Mouse (Mus musculus) adipocyte (in vitro differentiated cells): ENCODE measurements around the gene Tcf7.

Experiments used
- DNase-seq: peaks from one replicate; pipeline ENCODE4 v3.0.0-alpha.2; 2016; ENCODE audit warnings: low spot score

The Tcf7 gene

DNA sequence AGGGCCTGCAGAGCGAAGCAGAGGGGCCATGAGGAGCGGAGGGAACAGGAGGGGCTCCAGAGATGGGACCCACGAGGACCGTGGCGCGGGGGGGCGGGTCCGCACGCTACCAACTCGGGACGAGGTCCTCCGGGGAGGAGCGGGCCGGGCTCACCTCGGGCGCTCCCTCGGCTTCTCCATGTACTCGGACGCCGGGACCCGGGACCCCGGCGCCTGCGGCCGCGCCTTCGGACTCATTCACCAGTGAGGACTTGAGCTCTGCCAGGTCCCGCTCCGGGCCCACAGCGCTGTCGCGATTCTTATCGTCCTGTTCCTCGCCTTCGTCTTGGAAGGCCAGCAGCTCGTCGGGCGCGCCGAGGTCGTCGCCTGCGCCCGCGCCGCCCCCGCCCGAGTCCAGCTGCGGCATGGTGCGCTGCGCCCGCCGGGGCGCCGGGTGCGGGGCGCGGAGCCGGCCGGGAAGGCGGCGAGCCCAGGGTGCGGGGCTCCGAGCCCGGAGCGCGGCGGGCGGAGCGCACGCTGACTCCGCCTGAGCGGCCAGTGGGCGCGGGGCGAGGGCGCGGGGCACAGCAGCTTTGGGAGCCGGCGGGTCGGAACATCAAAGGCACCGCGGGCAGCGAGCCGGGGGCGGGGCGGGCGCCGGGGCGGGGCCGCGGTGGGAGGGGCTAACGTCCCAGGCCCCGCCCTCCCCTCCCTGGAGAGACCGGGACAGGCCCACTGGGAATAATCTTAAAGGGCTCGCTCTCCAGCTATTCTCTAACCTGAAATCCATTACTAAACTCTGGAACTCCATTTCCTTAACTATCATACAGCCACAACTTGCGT lies at the start of gene Tcf7:
Tcf7 (minus strand) TSS at position 241 of the 822 bp plus-strand sequence.
- DNase-seq: no peak

DNA sequence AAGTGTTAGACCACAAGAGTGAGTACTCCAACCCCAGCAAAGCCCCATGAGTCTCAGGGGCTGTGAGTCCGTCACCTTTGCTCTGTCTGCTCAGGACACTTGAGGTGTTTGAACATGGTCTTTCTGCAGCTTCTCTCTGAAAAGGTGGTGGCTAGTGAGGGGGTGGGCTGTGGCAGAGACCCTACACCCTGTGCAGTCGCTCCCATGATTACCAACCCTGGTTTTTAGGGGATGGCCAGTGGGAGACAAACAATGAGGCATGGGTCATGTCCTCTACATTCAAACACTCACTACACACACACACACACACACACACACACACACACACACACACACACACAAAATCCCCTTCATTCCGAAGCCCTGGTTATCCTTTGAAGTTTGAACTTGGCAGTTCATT lies 44.5 kb upstream of the Tcf7 start:
- DNase-seq: no peak

DNA sequence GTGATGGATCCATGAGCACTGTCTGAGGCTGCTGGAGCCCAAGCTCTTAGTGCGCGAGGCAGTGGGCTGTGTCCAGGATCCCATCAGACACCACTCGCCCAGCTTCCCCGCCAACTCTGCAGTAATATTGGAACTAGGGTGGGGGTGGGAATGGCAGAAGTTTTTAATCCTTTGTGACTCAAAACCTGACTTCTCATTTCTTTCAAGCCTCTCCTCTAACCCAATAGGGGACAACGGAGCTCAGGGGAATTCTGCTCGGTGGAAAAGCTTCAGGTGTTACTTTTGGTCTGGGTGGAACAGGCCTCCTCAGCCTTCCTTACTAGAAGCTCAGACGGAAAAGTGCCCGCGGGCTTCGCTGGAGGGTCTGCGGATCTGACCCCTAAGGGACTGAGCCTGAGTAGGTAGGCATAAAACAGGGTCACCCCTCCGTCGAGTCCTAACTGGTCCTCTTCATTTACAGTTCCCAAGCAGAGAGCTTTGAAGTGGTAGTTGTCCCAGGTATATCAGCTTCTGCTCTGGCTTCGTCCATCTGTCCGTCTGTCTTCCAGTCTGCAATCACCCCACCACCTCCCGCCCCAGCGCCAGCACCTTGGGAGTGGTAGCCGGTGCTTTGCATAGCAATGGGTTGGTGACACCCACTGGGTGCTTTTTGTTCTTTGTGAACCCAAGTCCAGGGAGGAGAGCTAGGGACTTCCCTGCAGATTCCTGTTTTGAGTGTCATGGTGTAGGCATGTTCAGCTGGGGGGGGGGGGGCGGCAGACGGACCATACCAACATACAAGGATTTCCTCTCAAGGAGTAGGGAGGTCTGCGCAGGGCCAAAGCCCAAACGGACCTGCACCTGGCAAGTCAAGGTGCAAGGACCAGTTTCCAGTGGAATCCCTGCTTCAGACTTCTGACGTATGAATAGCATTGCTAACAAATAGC lies 41.9 kb upstream of the Tcf7 start:
- DNase-seq: no peak

GRCm38 (mm10) chr11:52321540-52321939 lies 38.7 kb upstream of the Tcf7 start:
- DNase-seq: no peak

DNA sequence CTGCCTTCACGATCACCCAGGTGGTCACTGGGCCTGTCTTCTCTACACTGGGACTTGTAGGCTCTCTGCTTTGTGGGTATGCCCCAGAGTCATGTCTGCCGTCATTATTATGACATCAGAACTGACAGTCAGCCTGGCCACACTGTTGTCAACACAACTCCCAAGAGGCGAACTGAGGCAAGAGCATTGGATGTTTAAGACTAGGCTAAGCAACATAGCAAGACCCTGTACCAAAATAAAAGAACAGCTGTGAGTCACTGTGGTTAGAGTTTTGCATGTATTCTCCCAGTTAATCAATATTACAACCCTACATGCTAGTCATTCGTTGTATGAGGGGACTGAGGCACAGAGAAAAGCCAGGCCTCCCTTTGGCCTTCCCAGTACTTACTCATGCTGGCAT lies 37.7 kb upstream of the Tcf7 start:
- DNase-seq: no peak

DNA sequence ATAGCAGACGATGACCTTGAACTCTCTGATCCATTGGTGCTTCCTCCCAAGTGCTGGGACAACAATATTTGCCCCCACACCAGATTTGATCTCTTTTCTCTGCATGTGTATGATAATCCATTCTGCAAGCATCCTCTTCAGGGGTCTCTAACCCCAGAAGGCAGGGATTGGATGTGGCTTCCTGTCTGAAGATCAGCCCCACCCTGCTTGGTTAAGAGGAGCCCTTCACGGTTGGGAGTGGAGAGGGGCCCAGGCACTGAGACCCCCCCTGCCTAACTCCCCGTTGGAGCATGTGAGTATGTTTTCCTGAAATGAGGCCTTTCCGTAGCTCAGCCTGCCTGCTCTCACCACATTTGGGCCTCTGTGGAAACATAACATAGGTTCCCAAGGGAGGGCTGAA lies 36.9 kb upstream of the Tcf7 start:
- DNase-seq: no peak

DNA sequence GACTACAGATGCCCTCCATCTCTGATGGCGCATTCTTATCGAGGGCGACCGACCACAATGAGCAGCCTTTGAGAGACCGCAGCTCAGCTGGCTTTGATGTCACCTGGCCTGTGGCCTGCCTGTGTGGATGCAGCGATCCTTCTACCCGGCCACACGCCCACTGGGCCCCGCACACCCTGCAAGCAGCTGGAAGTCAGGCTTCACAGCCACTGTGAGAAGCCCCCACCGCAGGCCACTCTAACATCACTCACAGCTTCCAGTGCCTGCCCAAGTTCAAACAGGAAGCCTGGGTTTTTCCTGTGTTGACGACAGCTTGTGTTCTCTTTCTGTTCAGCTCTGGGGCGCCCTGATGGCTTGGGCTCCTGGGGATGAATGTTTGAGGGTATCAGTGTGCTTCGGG lies 35.6 kb upstream of the Tcf7 start:
- no peak for DNase-seq

DNA sequence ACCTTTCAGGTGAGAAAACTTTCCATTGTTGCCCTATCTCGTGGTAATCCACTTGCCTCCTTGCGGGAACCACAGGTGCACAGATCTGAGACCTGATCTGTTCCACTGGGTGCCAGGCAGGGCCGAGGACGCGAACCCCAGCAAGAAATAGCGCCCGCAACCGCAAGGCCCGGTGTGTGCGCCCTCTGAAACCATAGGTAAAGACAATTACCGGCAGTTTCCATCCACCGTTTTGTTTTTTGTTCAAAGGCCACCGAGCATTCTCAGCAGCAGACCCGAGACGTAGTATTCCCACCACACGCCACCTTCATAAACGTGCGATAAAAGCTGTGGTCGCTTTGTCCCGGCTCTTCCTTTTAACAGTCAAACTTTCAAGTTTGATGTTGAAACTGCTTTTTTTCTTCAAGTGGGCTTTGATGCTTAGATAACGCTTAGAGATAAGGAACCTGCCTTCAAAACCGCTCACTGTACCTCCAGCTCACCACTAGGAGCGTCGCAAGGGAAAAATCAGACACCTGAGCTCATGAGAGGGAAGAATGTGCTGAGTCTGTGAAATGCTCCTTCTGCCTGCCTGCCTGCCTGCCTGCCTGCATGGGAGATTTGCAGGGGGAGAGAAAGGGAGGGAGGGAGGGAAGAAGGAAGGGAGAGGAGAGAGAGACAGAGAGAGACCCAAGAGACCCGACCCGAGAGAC lies 31.4 kb upstream of the Tcf7 start:
- no peak for DNase-seq

DNA sequence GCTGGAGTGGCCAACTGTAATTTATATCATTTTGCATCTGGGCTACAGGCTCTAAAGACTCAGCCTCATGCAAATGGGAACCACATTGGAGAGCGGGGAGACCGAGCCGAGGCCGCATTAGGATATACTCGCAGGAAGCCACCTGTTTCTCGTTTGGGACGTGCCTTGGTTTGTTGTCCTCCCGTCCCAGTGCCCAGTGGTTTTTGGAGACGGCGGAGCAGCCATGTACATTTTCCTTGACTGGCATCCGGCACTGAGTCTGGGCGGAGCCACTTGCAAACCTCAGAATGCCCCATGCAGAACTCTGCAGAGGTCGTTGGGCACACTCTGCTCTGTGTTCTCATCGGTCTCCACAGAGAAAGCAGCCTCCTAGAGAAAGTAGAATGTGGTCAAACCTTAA lies 27.9 kb upstream of the Tcf7 start:
- DNase-seq: no peak

DNA sequence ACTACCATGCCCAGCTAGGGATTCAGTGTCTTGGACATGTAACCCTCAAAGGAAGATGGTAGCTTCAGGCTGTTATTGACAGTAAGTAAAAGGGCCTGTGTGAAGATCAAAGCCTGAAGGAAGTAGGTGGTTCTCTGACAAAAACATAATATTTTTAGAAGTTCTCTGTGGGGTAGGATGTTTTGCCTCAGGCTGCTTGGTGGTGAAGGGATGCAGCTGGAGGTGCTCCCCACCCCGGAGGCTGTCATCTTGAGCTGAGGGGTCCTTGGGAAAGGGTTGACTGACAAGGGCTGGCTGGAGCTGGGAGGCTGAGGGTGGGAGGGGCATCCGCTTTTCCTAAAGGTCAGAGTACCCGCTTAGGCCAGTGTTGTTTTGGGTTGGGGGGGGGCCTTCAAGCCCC lies 26.7 kb upstream of the Tcf7 start:
- DNase-seq: no peak

- DNase-seq: no peak
These were observed 23.6 kb upstream of the Tcf7 start for GRCm38 (mm10) chr11:52306431-52306830.

DNA sequence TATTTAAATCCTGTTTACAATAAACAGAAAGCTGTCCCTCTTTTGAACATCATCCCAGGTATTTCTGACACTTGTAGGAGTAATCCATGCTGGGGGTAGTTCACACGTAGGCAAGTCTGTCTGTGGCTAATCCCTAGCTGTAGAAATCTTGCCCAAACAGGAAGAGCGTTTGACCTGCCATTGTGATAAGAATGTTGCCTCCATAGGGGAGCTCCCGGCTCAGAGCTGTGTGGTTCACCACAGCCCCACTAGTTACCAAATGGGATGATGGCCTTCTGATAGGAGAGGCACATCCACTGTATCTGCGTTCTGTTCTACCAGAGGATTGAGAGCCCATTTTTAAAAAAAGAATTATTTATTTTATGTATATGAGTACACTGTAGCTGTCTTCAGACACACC lies 22.5 kb upstream of the Tcf7 start:
- DNase-seq: no peak

- DNase-seq: no peak
These were observed 19.9 kb upstream of the Tcf7 start for GRCm38 (mm10) chr11:52302668-52303067.

GRCm38 (mm10) chr11:52299687-52300086 lies 16.9 kb upstream of the Tcf7 start:
- DNase-seq: no peak

- no peak for DNase-seq
These were observed 16.1 kb upstream of the Tcf7 start for GRCm38 (mm10) chr11:52298955-52299354.

GRCm38 (mm10) chr11:52297352-52297751 lies 14.5 kb upstream of the Tcf7 start:
- DNase-seq: peak; percentile 74

GRCm38 (mm10) chr11:52294103-52294502 lies 11.3 kb upstream of the Tcf7 start:
- no peak for DNase-seq

DNA sequence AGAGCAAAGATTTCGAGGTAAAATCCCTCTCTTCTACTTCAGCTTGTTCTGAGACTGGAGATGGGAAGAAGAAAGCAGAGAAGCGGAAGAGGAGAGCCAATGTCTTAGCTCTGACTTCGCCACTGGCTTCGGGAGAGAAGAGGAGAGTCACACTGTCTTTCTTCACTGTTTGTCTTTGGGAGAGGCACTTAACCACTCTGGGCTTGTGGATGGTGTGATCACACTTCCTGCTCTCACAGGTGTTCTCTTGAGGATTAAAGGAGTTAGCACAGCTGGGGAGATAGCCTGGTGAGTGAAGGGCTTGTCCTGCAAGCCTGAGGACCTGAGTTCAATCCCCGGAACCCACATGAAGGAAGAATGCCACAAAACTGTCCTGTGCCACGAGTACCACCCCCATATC lies 10.1 kb upstream of the Tcf7 start:
- no peak for DNase-seq

- no peak for DNase-seq
These were observed 9.5 kb upstream of the Tcf7 start for GRCm38 (mm10) chr11:52292346-52292745.

DNA sequence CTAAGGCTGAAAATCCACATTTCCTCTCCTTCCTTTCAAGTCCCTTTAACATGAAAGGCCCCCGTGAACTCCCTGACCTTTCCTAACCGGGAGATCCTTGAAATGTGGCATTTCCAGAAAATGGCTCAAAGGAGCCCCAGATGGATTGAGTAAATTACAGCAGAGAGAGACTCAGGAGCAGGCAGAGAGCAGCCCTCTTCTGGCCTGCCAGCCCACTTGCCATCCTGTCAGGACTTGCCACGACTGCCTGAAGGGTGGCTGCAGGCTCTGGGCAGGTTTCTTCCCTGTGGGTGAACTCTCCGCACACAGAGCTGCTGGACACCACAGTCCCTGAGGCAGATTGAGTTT lies 4.1 kb upstream of the Tcf7 start:
- no peak for DNase-seq

DNA sequence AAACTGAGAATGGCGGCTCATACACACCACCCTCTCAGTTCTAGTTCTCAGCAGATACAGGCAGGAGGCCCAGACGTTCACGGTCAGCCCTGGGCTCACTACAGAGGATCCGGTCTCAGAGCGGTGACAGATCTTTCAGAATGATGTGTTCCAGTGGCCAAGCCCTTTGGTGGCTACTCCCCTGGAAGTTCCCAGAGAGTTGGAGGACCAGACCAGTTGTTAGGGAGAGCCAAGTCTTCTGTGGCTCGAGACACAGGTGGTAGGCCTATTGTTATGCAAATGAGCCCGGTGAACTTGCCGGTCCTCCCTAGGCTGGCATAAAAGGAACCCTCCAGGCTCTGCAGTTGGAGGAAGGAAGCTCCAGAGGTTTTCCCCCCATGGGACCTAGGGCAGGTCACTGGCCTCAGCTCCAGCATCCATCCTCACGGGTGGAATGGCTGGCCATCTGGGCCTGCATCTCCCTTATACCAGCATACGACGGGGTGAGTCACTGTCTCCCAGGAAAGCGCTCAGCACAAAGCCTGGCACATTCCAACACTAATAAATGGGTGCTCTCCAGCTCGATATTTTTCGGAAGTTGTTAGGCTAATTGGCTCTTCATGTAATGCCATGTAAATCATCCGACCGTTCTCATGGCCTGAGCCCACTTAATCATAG lies 3.6 kb upstream of the Tcf7 start:
- DNase-seq: no peak
